11 mouse cellular contexts compared by ENCODE assay signal in the genomic region with DNA sequence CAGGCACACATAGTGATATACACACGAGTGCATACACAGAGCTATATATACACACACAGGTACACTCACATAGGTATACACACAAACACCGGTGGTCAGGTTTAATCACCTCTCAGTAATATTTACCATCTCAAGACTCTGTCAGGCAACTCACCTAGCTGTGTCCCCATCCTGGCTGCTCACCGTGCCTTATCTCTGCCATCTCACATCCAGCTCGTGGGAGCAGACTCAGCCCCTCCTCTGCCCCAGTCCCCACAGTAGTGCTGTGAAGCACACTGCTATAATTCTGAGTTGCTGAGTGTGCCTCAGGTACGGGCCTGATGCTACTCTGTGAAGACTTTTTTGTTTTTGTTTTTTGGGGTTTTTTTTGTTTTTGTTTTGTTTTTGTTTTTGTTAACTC.
"Had no signal": no experiment of that assay in that cellular context is flagged by ENCODE, and none has a peak within 500 bp of the region (broad histone marks: within the 10 kb centered on the region; RNA-seq: fewer than 3 reads in every experiment).

No protein-coding gene starts in this region.

- ATAC-seq: hindbrain, postnatal 0 days; midbrain, embryonic 13.5 days had no signal

- H3K9me3 ChIP-seq: limb, embryonic 13.5 days; midbrain, embryonic 13.5 days; neural tube, embryonic 12.5 days had no signal

- H3K9ac ChIP-seq: limb, embryonic 13.5 days; liver, embryonic 14.5 days; midbrain, embryonic 13.5 days; neural tube, embryonic 12.5 days had no signal

- H3K4me2 ChIP-seq: limb, embryonic 13.5 days; midbrain, embryonic 13.5 days; neural tube, embryonic 12.5 days had no signal

- H3K4me3 ChIP-seq: left cerebral cortex, adult 2 months; limb, embryonic 13.5 days; midbrain, embryonic 13.5 days; myocyte; neural tube, embryonic 12.5 days had no signal

- H3K4me1 ChIP-seq: midbrain, embryonic 13.5 days; neural tube, embryonic 12.5 days had no signal

- DNase-seq: lung, adult 18-20 months; retina, postnatal 1 day; right cerebral cortex, postnatal 4 days; spleen, adult 18-20 months had no signal

- H3K27me3 ChIP-seq: limb, embryonic 13.5 days; midbrain, embryonic 13.5 days; neural tube, embryonic 12.5 days had no signal

- H3K27ac ChIP-seq: hindbrain, postnatal 0 days; left cerebral cortex, adult 2 months; limb, embryonic 13.5 days; liver, embryonic 14.5 days; midbrain, embryonic 13.5 days; neural tube, embryonic 12.5 days had no signal
